8 mouse cellular contexts compared by ENCODE assay signal in genomic region chr1:75316861-75317240, GRCm38 (mm10). TPM values are rescaled to one million over a fixed set of nuclear protein-coding genes. Genes with fewer than 3 reads are reported as not detected.
DNase-seq lines count a peak whose midpoint lies in the region; ATAC-seq and TF ChIP-seq lines count a peak whose summit lies in the region.

No protein-coding gene starts in this region.

- peak; percentile 2 for ATAC-seq in CD4-positive, CD25-positive, alpha-beta regulatory T cell, adult 4 months
- ATAC-seq in kidney, embryonic 14.5 days (ENCODE audit: low FRiP score, low TSS enrichment) = peak; percentile 47
- ATAC-seq in limb, embryonic 15.5 days (ENCODE audit: insufficient number of reproducible peaks, low FRiP score, low TSS enrichment, low read depth) = peak; percentile 16
- peak; percentile 49; the same call in 1 of the 2 replicates for ATAC-seq in midbrain, embryonic 16.5 days
- peak; percentile 31 for ATAC-seq in stomach, embryonic 14.5 days (ENCODE audit: insufficient number of reproducible peaks, insufficient read depth, low FRiP score, low read depth)

- H3K4me1 ChIP-seq in embryonic fibroblast, embryonic 13.5 days (ENCODE audit: control insufficient read depth, insufficient read depth, low read length) = no peaks in the 10 kb centered on the region
- peaks cover 7% of the 10 kb centered on the region; the same call in 1 of the 2 replicates for H3K4me1 ChIP-seq in kidney, embryonic 14.5 days (ENCODE audit: control insufficient read depth, insufficient read depth, low read length)
- peaks cover 18% of the 10 kb centered on the region for H3K4me1 ChIP-seq in limb, embryonic 15.5 days
- peaks cover 9% of the 10 kb centered on the region for H3K4me1 ChIP-seq in midbrain, embryonic 16.5 days (ENCODE audit: control insufficient read depth, insufficient read depth, low read length)
- peaks cover 7% of the 10 kb centered on the region for H3K4me1 ChIP-seq in stomach, embryonic 14.5 days (ENCODE audit: control insufficient read depth, insufficient read depth, low read length)

- DNase-seq in brain, adult 2 months (ENCODE audit: low read depth, low spot score) = peak; percentile 80
- peak; percentile 88 to 92 for DNase-seq in heart, adult 9 months (ENCODE audit: low spot score in 2 of 2)

- peak; percentile 87 for TF ChIP-seq POLR2A in embryonic fibroblast, embryonic 13.5 days (IDR thresholded peaks at IDR 0.05; ENCODE audit: low read depth, low read length)

- TF ChIP-seq CTCF in embryonic fibroblast, embryonic 13.5 days (IDR thresholded peaks at IDR 0.05; ENCODE audit: borderline replicate concordance, insufficient read depth, low read length) = no peak

- peak overlapping the region; percentile 80 for H3K4me3 ChIP-seq in embryonic fibroblast, embryonic 13.5 days (ENCODE audit: insufficient read depth, low read length)
- peak overlapping the region; percentile 57 for H3K4me3 ChIP-seq in kidney, embryonic 14.5 days (ENCODE audit: low read length)
- peak overlapping the region; percentile 80 for H3K4me3 ChIP-seq in limb, embryonic 15.5 days
- peak overlapping the region; percentile 65 for H3K4me3 ChIP-seq in midbrain, embryonic 16.5 days (ENCODE audit: low read depth, low read length)
- peak overlapping the region; percentile 67 for H3K4me3 ChIP-seq in stomach, embryonic 14.5 days (ENCODE audit: low read depth, low read length)

- H3K27ac ChIP-seq in embryonic fibroblast, embryonic 13.5 days (ENCODE audit: insufficient read depth, low read length) = peak overlapping the region; percentile 89
- peak overlapping the region; percentile 83 for H3K27ac ChIP-seq in kidney, embryonic 14.5 days (ENCODE audit: low read depth, low read length)
- H3K27ac ChIP-seq in limb, embryonic 15.5 days = peak overlapping the region; percentile 94
- H3K27ac ChIP-seq in midbrain, embryonic 16.5 days (ENCODE audit: low read length) = peak overlapping the region; percentile 88
- H3K27ac ChIP-seq in stomach, embryonic 14.5 days (ENCODE audit: low read length) = peak overlapping the region; percentile 90

- H3K27me3 ChIP-seq in kidney, embryonic 14.5 days (ENCODE audit: control insufficient read depth, insufficient read depth, low read length) = no peaks in the 10 kb centered on the region
- H3K27me3 ChIP-seq in limb, embryonic 15.5 days = no peaks in the 10 kb centered on the region
- H3K27me3 ChIP-seq in midbrain, embryonic 16.5 days (ENCODE audit: control insufficient read depth, insufficient read depth, low read depth, low read length) = no peaks in the 10 kb centered on the region
- H3K27me3 ChIP-seq in stomach, embryonic 14.5 days (ENCODE audit: control insufficient read depth, insufficient read depth, low read length) = no peaks in the 10 kb centered on the region

- 0% methylated on average over 20 of the region's 20 CpGs for WGBS in kidney, embryonic 14.5 days
- under 1% methylated on average over 20 of the region's 20 CpGs for WGBS in limb, embryonic 15.5 days
- 0% methylated on average over 20 of the region's 20 CpGs for WGBS in midbrain, embryonic 16.5 days
- WGBS in stomach, embryonic 14.5 days = 0% methylated on average over 20 of the region's 20 CpGs

- H3K4me2 ChIP-seq in kidney, embryonic 14.5 days (replicated peaks; ENCODE audit: low read depth, low read length) = peak overlapping the region; percentile 85
- peak overlapping the region; percentile 85 for H3K4me2 ChIP-seq in limb, embryonic 15.5 days
- peak overlapping the region; percentile 89 for H3K4me2 ChIP-seq in midbrain, embryonic 16.5 days (ENCODE audit: low read length)
- H3K4me2 ChIP-seq in stomach, embryonic 14.5 days (replicated peaks; ENCODE audit: low read depth, low read length) = peak overlapping the region; percentile 72

- no peaks in the 10 kb centered on the region for H3K9me3 ChIP-seq in kidney, embryonic 14.5 days (ENCODE audit: control insufficient read depth, low read length)
- no peaks in the 10 kb centered on the region for H3K9me3 ChIP-seq in limb, embryonic 15.5 days
- H3K9me3 ChIP-seq in midbrain, embryonic 16.5 days (replicated peaks; ENCODE audit: control insufficient read depth, low read length, poor library complexity, severe bottlenecking) = no peaks in the 10 kb centered on the region
- H3K9me3 ChIP-seq in stomach, embryonic 14.5 days (ENCODE audit: control insufficient read depth, low read depth, low read length) = no peaks in the 10 kb centered on the region

- H3K9ac ChIP-seq in kidney, embryonic 14.5 days (ENCODE audit: low read depth, low read length) = peak overlapping the region; percentile 73
- peak overlapping the region; percentile 67 for H3K9ac ChIP-seq in limb, embryonic 15.5 days
- peak overlapping the region; percentile 71 for H3K9ac ChIP-seq in midbrain, embryonic 16.5 days (ENCODE audit: low read depth, low read length)
- H3K9ac ChIP-seq in stomach, embryonic 14.5 days (replicated peaks; ENCODE audit: low read depth, low read length) = peak overlapping the region; percentile 64

- H3K36me3 ChIP-seq in kidney, embryonic 14.5 days (ENCODE audit: control insufficient read depth, insufficient read depth, low read length) = peaks cover 35% of the 10 kb centered on the region
- peaks cover 37% of the 10 kb centered on the region for H3K36me3 ChIP-seq in limb, embryonic 15.5 days
- peaks cover 18% of the 10 kb centered on the region for H3K36me3 ChIP-seq in midbrain, embryonic 16.5 days (ENCODE audit: control insufficient read depth, insufficient read depth, low read length)
- H3K36me3 ChIP-seq in stomach, embryonic 14.5 days (ENCODE audit: control insufficient read depth, insufficient read depth, low read length) = peaks cover 33% of the 10 kb centered on the region

RNA-seq across cellular contexts. Expression of gene Dnpep, which starts 0.9 kb away (rescaled TPM):
- polyA plus RNA-seq in CD4-positive, CD25-positive, alpha-beta regulatory T cell, adult 4 months (2017; shearing (Covaris generic)) = 10 to 100 TPM; 56.0 to 90.5 TPM
- polyA plus RNA-seq in embryonic fibroblast, embryonic 13.5 days (2011; ENCODE audit: insufficient read length, low read depth, missing spikeins) = 79.7 and 96.9 TPM in 2 replicates
- 146 and 150 TPM in 2 replicates for polyA plus RNA-seq in kidney, embryonic 14.5 days (2014; fragmentation: Nextera tagmentation; extraction: Ambion mirVana)
- 117 TPM in 2 replicates for polyA plus RNA-seq in limb, embryonic 15.5 days (2015; fragmentation: Nextera tagmentation; extraction: Ambion mirVana)
- 136 and 145 TPM in 2 replicates for polyA plus RNA-seq in midbrain, embryonic 16.5 days (2015; fragmentation: Nextera tagmentation; extraction: Ambion mirVana)
- 126 and 127 TPM in 2 replicates for polyA plus RNA-seq in stomach, embryonic 14.5 days (2014; fragmentation: Nextera tagmentation; extraction: Ambion mirVana)

RNA-seq across cellular contexts. Expression of gene Resp18, which starts 38.6 kb away (rescaled TPM):
- not detected for polyA plus RNA-seq in CD4-positive, CD25-positive, alpha-beta regulatory T cell, adult 4 months (2017; shearing (Covaris generic))
- not detected in 2 replicates for polyA plus RNA-seq in embryonic fibroblast, embryonic 13.5 days (2011; ENCODE audit: insufficient read length, low read depth, missing spikeins)
- polyA plus RNA-seq in kidney, embryonic 14.5 days (2014; fragmentation: Nextera tagmentation; extraction: Ambion mirVana) = not detected in 2 replicates
- polyA plus RNA-seq in limb, embryonic 15.5 days (2015; fragmentation: Nextera tagmentation; extraction: Ambion mirVana) = 0.35 TPM in 1 of 2 replicates, not detected in the other
- polyA plus RNA-seq in midbrain, embryonic 16.5 days (2015; fragmentation: Nextera tagmentation; extraction: Ambion mirVana) = 209 and 241 TPM in 2 replicates
- polyA plus RNA-seq in stomach, embryonic 14.5 days (2014; fragmentation: Nextera tagmentation; extraction: Ambion mirVana) = 8.1 and 9.8 TPM in 2 replicates

RNA-seq across cellular contexts. Expression of gene Des, which starts 43.3 kb away (rescaled TPM):
- polyA plus RNA-seq in CD4-positive, CD25-positive, alpha-beta regulatory T cell, adult 4 months (2017; shearing (Covaris generic)) = not detected
- 11.3 and 12.3 TPM in 2 replicates for polyA plus RNA-seq in embryonic fibroblast, embryonic 13.5 days (2011; ENCODE audit: insufficient read length, low read depth, missing spikeins)
- 41.5 and 51.6 TPM in 2 replicates for polyA plus RNA-seq in kidney, embryonic 14.5 days (2014; fragmentation: Nextera tagmentation; extraction: Ambion mirVana)
- 74.4 and 227 TPM in 2 replicates for polyA plus RNA-seq in limb, embryonic 15.5 days (2015; fragmentation: Nextera tagmentation; extraction: Ambion mirVana)
- 1.2 and 1.7 TPM in 2 replicates for polyA plus RNA-seq in midbrain, embryonic 16.5 days (2015; fragmentation: Nextera tagmentation; extraction: Ambion mirVana)
- 43.7 and 51.0 TPM in 2 replicates for polyA plus RNA-seq in stomach, embryonic 14.5 days (2014; fragmentation: Nextera tagmentation; extraction: Ambion mirVana)

RNA-seq across cellular contexts. Expression of gene Ptprn, which starts 52.5 kb away (rescaled TPM):
- polyA plus RNA-seq in CD4-positive, CD25-positive, alpha-beta regulatory T cell, adult 4 months (2017; shearing (Covaris generic)) = under 1 TPM; 0.22 to 0.61 TPM
- polyA plus RNA-seq in embryonic fibroblast, embryonic 13.5 days (2011; ENCODE audit: insufficient read length, low read depth, missing spikeins) = 67.6 and 114 TPM in 2 replicates
- 0.08 TPM in 1 of 2 replicates, not detected in the other for polyA plus RNA-seq in kidney, embryonic 14.5 days (2014; fragmentation: Nextera tagmentation; extraction: Ambion mirVana)
- 0.12 and 0.14 TPM in 2 replicates for polyA plus RNA-seq in limb, embryonic 15.5 days (2015; fragmentation: Nextera tagmentation; extraction: Ambion mirVana)
- polyA plus RNA-seq in midbrain, embryonic 16.5 days (2015; fragmentation: Nextera tagmentation; extraction: Ambion mirVana) = 26.3 and 33.4 TPM in 2 replicates
- 2.4 and 2.9 TPM in 2 replicates for polyA plus RNA-seq in stomach, embryonic 14.5 days (2014; fragmentation: Nextera tagmentation; extraction: Ambion mirVana)

RNA-seq across cellular contexts. Expression of gene Speg, which starts 58.2 kb away (rescaled TPM):
- under 1 TPM in 1 of 2 experiments, not detected in 1; 0.03 TPM for polyA plus RNA-seq in CD4-positive, CD25-positive, alpha-beta regulatory T cell, adult 4 months (2017; shearing (Covaris generic))
- 54.2 and 56.4 TPM in 2 replicates for polyA plus RNA-seq in embryonic fibroblast, embryonic 13.5 days (2011; ENCODE audit: insufficient read length, low read depth, missing spikeins)
- 39.6 and 43.5 TPM in 2 replicates for polyA plus RNA-seq in kidney, embryonic 14.5 days (2014; fragmentation: Nextera tagmentation; extraction: Ambion mirVana)
- 15.4 and 16.3 TPM in 2 replicates for polyA plus RNA-seq in limb, embryonic 15.5 days (2015; fragmentation: Nextera tagmentation; extraction: Ambion mirVana)
- 17.7 and 20.8 TPM in 2 replicates for polyA plus RNA-seq in midbrain, embryonic 16.5 days (2015; fragmentation: Nextera tagmentation; extraction: Ambion mirVana)
- polyA plus RNA-seq in stomach, embryonic 14.5 days (2014; fragmentation: Nextera tagmentation; extraction: Ambion mirVana) = 53.8 and 54.9 TPM in 2 replicates

Comparison
In these comparisons a context has a peak if more than half of its experiments do, and no peak if none do; other contexts are left out.
1. Peak in every context shown above with its lines: DNase-seq, ATAC-seq, H3K4me3 ChIP-seq and H3K27ac ChIP-seq.
2. RNA of gene Resp18, which starts 38.6 kb away (polyA plus RNA-seq): 209 to 241 TPM in midbrain, embryonic 16.5 days; 8.1 to 9.8 TPM in stomach, embryonic 14.5 days, 0.35 TPM in limb, embryonic 15.5 days, not detected in CD4-positive, CD25-positive, alpha-beta regulatory T cell, adult 4 months, not detected in embryonic fibroblast, embryonic 13.5 days and not detected in kidney, embryonic 14.5 days; every median in the first group is over 10 times any median in the second.